Mouse (Mus musculus): ENCODE measurements around the gene Dcdc2b. TPM values are rescaled to one million over a fixed set of nuclear protein-coding genes. Genes with fewer than 3 reads are reported as not detected.

Gene Dcdc2b
- total and polyA plus RNA-seq, 3 experiments, result 1.8 to 7.4 (median 2.4) TPM

DNA sequence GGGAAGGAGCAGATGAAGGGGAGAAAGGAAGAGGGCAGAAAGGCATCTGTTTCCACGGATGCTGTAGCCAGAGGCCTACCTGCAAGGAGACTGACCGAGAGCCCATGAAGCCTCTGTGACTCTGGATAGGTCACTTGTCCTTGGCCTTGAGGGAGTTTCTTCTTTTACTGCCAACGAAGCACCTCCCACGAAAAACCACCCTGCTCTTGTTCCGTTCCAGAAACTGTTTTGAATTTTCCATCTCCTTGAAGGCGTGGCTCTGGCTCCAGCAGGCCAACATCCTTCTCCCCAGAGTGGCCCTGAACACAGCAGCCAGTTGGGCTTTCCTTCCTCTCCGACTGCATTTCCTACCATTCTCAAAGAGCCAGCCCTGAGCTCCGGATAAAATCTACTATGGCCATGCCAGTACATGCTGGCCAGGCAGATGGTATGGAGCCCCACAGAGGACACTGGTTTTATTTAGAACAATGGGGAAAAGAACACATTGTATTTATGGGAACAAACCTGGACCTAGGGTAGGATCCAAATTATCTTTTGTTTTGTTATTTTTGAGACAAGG is 7.3 kb upstream of the Dcdc2b start:
- peak; percentile 68 for DNase-seq

DNA sequence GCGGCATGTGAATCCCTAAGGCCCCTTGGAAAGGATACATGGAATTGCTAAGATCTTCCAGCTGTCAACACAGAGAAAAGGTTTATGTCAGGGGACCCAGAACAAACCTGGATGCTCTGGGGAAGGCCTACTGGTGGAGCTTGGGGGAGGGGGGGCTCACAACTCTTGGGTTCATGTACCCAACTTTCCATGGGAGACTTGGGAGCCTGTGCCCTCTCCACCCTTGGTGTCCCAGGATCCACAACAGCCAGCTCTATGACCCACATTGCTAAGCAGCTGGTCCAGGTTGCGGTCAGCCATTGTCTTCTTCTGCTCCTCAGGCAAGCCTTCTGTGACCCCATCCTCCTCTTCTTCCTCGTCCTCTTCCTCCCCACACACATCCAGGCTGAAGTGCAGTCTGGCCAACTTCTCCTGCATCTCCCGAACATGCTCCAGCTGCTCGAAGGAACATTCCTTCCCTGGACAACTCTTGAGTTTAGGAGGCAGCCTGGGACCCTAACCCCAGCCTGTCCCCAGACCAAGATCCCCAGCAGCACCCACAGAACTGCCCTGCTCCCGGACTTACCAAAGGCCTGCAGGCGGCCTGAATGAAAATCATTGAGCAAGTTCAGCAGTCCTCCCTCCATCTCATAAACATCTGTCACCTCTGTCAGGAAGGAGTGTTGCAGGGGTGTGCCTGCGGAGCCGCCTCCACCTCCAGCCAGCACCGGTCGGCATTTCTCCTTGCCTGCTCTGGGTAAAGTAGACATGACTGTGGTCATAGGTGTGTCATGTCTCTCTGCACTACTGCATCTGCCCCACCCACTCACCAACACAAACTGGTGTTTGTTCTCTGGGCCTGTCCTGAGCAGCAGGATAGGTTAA is 6.6 kb upstream of the Dcdc2b start:
- DNase-seq, result no peak

DNA sequence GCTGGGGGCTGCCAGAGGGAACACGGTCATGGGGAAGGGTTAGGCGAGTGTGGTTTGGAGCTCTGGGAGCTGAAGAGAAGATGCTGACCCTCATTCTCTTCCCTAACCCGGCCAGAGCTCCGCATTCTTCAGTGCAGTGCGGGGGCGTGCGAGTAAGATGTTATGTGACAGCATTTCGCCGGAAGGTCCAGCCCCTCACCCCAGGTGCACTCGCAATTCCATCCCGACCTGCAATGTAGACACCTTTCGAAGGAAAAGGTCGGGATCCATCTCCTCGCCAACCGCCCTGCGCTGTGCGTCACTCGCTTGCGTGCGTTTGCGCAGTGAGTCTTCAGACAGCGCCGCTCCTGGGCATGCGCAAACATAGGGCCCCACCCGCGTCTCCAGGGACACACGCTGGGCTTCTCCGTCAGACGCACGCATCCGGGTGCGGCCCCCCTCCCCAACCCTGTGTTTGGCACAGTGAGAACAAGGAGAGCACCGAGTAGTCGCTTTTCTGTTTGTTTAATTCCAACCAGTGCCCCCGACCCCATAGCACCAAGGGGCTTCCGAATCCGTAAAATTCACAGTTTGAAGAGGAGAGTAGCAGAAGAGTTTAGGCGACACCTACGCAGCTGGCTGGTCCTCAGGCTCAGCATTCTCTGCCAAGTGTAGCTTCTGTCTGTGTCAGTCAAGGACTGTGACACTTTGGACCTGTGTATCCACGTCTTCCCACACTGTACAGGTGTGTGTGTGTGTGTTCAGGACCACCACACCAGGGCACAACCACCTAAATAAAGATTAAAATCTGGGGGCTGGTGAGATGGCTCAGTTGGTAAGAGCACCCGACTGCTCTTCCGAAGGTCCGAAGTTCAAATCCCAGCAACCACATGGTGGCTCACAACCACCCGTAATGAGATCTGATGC is 5.0 kb upstream of the Dcdc2b start, which contains the start of gene Iqcc:
TSS of gene Iqcc (minus strand) at position 314 of the 906 bp plus-strand sequence.
- peak; percentile 98 for DNase-seq

DNA sequence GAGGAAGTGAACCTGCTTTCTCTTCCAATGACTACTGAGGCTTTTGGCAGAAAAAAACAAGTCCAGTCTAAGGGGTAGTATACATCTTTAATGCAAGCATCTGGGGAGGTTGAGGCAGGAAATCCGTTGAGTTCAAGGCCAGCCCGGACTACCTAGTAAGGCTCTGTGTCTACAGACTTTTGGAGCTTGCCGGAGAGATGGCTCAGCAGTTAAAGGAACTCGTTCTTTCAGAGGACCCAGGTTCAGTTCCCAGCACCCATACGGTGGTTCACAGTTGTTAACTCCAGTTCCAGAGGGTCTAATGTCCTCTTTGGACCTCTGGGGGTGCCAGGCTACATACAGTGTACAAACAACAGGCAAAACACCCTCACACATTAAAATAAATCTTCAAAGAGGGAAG is 4.0 kb upstream of the Dcdc2b start:
- no peak for DNase-seq

DNA sequence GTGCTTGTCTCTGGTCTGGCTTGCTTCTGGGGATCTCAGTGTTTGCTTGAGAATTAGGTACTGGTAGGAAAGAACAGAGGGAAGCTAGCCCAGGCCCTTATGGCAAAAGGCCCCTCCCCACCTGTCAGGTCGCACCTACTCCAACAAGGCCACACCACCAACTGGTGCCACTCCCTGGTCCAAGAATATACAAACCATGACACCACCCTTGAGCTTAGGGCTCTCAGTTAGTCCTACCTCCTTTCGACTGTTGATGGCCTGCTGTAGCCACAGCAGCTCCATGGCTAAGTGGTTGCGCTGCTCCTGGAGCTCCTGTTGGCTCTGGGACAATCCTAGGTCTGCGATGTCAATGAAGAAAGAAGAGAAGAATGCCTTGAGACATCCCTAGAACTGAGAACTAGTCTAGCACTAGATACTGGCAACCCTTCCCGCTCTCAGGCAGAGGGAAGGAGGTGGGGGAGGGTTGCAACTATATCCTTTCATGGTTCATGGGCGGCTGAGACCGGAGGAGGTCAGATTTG is 3.1 kb upstream of the Dcdc2b start:
- no peak for DNase-seq

DNA sequence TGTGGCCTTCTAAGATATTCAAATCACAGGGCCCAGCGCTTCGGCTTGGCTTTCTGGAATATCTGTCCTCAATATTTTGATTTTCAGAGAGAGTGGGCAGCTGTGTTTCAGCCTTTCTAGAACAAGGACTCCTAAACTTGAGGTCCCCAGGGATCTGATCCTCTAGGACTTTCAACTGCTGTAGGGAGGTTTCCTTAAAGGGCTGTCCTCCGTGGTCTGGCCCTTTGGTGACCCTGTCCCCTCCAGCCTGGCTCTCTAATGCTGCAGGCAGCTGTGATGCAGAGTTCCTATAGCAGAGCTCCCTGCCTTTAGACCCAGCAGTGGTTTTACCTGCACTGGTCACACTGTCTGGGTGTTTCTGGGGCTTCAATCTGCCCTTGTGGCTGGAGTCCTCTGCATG is 2.6 kb upstream of the Dcdc2b start:
- no peak for DNase-seq

DNA sequence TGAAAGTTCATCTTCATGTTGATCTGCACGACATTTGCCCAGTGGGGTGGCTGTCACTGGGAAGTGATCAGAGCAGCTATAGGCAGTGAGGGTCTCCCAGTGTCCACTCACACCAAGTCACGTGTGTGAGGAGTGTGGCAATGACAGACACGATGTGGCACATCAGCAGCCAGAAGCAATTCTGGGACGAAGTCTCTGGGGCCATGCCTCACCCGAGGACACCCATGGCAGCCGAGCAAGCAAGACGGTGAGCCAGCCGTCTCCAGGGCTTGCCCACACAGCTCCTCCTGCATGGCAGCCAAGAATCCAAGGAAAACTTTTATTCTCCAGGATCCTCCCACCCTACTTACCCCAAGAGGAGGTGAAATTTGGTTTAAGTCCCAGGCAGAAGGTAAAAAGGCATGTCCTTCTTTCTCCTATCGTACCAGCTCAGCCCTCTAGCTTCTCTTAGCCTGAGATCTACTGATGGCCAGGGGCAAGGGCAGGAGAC is 1.8 kb upstream of the Dcdc2b start:
- DNase-seq, result no peak

DNA sequence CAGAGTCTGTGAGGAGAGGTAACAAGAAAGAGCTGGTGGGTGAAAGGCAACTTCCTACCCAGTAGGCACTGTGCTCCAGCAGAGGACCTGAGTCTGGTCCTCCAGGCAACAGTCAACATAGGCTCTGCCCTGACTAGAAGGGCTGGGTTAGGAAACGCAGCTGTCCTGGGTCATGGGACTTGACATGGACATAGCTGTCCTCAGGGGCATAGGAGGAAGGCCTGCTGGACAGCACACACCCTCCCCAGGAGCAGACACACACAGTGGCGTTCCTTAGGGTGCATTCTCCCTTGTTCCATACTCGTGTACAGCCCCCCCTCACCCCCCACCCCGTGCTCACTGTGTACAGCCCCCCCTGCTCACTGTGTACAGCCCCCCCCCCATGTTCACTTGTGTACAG is 3.6 kb downstream of the Dcdc2b start:
- no peak for DNase-seq

DNA sequence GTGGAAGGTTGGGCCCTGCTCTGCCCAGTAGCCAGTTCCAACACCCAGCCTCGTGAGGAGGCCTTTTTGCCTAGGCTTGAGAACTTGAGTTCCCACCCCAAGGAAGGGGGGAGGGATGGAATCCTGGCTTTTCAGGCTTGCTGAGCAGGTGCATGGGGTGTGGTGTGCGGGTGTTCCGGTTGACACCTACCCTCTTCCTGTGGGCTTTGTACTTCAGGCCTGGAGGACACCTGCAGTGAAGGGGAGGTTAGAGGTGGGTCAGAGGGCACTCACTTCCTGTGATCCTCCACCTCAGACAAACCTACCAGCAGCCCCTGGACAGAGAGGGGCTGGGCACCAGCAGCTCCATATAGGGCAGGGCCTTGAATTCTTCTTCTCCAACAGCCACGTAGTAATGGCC is 4.0 kb downstream of the Dcdc2b start:
- no peak for DNase-seq

DNA sequence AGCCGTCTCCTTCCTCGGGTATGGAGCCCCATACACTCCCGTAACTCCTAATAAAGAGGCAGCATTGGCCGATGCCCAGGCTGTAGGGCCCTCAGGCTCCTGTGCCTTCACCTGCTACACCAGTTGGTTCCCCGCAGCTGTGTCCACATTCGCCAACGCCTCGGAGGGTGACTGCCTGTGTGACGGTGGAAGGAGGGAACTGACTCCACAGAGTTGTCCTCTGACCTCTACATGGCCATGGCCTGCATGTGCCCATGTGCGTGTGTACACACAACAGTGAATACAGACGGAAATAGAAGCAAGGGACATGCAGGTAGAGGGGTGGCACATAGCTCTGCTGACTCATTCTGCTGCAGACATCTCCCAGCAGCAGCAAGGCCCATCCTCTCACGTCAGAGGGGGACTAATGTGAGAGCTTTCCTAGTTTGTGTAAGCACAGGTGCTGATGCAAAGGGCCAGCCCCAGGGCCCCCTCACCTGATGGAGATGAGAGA is 4.9 kb downstream of the Dcdc2b start:
- DNase-seq, result no peak

DNA sequence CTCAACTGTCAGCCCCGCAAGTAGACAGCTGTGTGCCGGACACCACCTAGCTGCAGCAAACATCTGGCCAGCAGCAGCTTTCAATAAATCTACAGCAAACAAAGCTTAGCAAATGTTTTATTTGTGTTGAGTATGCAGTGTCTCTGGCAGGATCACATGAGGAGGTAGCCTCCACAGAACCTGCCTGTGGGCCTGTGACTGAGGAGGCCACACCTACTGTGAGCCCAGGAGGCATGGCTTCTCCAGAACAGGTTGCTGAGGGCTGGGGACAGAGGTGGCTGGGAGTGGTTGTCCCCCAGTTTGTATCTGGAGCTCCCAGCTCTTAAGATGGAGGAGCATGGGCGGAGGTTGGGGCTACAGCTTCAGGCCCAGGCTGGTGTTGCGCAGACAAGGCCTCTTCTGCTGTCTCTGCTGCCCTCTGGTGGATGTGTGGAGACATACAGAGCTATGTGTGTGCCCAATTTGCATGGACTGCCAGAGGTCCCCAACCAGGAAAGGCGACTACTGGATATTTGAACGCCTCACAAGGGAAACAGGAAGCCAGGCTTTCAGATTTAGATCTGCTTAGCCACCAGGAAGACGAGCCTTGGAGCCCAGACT is 5.5 kb downstream of the Dcdc2b start:
- DNase-seq, result peak; percentile 79

DNA sequence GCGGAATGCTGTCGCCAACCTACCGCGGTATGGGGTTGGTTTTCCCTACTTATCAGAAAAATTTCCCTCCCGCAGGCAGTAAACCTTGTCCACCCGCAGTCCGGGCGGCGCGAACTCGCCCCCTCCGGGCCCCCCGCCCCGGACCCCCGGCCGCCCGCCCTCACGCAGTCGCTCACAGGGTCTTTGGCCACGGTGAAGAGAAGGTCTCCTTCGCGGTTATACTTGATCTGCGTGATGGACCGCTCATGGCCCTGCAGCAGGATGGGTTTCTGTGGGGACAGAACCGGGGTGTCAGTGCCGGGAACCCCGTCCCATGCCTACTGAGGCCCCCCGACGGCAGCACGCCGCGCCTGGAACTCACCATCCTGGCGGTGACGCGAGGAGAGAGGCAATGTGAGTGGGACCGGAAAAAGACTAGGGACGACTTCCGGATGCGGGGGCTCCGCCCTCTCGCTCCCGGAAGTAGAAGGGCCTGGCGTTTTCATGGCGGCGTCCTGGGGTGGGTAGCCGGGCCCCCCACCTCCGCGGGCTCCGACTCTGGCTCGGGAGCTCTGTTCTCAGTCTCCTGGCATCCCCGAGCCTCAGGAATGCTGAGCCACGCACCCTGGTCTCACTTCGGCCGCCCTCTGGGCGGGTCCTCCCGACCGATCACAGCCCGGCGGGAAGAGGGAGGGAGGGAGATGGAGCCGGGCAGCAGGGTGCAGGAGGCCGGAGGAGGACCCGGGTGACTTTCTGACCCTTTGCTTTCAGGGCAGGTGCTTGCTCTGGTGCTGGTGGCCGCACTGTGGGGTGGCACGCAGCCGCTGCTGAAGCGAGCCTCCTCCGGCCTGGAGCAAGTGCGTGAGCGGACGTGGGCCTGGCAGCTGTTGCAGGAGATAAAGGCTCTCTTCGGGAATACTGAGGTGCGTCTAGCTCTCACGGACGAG is 13.6 kb downstream of the Dcdc2b start, which contains the start of the genes Eif3i and Tmem234:
TSS of gene Eif3i (minus strand) at position 416 of the 926 bp plus-strand sequence.
TSS of gene Tmem234 (plus strand) at position 436 of the 926 bp plus-strand sequence.
- peak; percentile 92 for DNase-seq

DNA sequence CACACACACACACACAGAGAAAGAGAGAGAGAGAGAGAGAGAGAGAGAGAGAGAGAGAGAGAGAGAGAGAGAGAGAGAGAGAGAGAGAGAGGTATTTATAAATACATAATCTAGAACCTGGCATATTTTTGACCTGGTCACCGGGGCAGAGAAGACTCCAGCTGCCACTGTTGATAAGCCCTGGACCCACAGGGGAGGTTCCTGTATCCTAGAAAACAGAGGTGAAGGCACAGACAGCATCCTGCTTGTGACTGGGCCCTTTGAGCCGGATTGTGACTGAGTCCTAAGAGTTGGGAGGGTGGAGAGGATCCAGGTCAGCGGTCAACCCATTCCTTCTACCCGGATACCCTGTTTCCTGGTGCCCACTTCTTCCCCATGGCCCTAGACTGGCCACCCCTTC is 25.2 kb downstream of the Dcdc2b start:
- no peak for DNase-seq

DNA sequence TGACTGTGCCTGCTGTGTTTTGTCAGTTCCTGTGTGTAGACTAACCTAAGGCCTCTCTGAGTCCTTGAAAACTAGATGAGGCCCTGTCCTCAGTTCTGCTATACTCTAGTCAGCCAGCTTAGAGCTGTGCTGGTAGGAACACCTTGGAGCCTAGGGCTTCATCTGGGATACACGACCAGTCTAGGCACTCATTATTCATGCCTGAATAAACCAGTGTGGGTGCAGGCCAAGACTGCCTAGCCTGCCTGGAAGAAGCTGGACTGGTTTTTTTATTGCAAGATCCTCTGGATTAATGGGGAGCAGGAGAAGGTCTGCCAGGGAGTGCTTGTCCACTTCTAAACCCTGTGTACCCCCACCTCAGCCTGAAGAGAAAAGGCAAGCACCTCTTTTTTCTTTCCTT is 27.1 kb downstream of the Dcdc2b start:
- DNase-seq, result no peak

DNA sequence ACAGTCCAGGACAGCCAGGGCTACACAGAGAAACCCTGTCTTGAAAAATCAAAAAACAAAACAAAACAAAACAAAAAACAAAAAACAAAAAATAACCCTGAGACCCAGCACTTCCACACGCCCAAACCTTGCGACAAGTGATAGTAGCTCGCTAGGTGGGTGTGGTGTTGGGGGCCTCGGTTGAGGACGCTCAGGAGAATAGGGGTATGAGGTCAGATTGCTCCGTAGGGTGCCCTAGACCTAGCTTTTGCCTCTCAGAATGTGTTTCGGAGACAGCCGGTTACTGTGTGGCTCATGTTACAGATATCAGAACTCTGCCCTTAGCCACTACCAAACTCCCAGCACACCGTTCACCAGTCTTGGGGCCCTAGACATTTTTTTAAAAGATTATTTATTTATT is 28.3 kb downstream of the Dcdc2b start:
- no peak for DNase-seq

DNA sequence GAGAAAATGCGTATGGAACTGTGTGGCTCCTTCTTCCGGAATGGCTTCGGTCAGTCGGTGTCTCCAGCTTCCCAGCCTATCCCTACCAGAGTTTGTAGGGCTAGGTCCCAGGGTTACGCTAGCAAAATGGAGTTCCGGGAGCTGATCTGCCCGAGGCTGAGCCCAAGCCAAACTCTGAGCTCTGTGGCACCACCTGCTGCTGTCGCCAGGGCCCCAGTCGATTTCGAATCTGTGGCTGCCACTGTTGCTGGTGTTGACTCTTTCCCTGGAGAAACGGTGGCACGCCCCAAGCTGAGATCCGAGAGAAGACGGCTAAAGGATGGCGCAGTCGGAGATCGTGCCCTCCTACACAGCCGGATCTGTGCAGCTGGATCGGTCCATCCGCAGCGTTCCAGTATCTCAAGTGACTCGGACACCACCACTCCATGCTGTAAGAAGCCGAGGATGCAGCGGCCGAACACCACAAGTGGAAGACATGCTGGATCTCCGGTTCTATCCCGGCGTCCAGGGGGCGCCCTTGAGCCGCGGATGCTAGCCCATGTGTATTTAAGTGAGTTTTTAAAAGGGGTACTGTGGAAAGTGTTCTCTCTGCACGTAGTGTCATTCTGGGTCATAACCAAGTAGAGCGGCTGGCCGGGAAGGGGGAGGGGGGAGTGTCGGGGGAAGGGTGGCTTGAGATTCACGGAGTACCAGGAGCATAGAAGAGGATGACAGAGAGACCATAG is 29.0 kb downstream of the Dcdc2b start:
- DNase-seq, result peak; percentile 92

DNA sequence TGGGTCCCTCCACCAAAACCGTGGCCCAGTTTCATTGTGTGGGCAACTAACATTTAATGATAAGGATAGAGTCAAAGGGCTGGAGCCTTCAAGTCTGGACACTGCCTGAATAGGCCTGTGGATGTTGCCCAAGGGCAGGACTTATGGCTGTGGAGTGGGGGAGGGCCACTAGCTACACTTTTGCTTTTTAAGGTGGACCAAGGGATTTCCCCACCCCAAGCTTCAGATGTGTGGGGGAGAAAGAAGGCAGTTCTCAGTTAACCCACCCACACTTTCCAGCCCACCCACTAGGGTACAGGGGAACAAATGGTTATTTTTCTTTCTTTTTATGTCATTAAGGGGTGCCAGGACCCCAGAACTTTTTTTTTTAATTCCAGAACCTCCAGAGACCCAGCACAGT is 29.7 kb downstream of the Dcdc2b start:
- DNase-seq, result no peak

DNA sequence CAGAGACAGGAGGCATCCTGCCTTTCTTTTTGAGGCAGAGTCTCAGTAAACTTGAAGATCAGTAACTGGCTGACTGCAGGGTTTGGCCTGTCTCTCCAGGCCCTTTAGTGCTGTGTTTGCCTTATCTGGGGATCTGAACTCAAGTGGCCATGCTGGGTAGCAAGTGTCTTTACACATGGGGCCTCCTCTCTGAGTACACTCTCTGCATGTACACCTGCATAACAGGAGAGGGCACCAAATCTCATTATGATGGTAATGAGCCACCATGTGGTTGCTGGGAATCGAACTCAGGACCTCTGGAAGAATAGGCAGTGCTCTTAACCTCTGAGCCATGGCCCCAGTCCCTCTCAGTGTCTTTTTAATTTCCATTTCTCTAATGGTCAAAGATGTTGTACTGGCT is 31.8 kb downstream of the Dcdc2b start:
- no peak for DNase-seq

DNA sequence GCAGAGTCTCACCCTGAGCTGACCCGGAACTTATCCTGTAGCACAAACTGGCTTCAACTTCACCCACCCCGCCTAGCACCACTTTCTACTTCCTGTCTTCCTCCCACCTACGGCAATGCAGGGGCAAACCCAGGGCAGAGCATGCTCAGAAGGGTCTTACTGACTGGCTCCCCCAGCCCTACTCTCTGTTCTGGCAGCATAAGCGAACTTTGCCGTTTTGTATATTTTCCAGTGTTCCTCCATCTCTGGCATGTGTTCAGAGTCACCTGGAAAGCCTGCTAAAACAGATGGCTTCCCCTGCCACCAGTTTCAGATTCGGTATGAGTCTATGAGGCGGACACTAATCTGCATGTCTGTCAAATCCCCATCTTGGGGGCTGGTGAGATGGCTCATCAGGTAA is 33.7 kb downstream of the Dcdc2b start:
- no peak for DNase-seq

DNA sequence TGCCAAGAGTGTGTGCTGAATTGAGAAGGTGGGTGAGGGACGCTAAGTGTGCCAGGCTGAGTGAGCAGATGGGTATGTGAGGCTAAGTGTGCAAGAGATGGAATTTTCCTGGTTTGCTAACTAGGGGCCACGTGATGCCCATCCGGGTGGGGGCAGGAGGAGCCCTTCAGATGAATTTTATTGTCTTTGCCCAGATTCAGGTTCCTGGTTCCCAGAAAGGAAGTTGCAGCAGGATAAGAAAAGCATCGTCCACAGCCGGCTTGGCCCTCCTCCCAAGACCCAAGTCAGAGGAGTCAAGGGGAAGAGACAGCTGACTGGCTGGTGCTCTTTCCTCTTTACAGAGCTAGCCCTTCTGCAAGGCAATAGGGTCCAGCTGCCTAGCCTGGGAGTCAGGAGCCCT is 35.6 kb downstream of the Dcdc2b start, which contains the start of gene Fam167b:
TSS of gene Fam167b (minus strand) at position 84 of the 400 bp plus-strand sequence.
- DNase-seq, result peak; percentile 70
